Comparison of ENCODE assay signal across 8 mouse cellular contexts in genomic region chr13:99353490-99353851, GRCm38 (mm10). TPM values are rescaled to one million over a fixed set of nuclear protein-coding genes. Genes with fewer than 3 reads are reported as not detected.
DNase-seq lines count a peak whose midpoint lies in the region; ATAC-seq and TF ChIP-seq lines count a peak whose summit lies in the region.

No protein-coding gene starts in this region.

- TF ChIP-seq POLR2A in lung, adult 2 months (IDR thresholded peaks at IDR 0.05; ENCODE audit: borderline replicate concordance, extremely low read depth, low read depth, low read length), result no peak
- peak; percentile 43; the same call in 1 of the 2 replicates for TF ChIP-seq POLR2A in embryonic fibroblast, embryonic 13.5 days (IDR thresholded peaks at IDR 0.05; ENCODE audit: low read depth, low read length)

- H3K27me3 ChIP-seq in limb, embryonic 11.5 days (ENCODE audit: control insufficient read depth, insufficient read depth, low read length), result no peaks in the 10 kb centered on the region
- no peaks in the 10 kb centered on the region for H3K27me3 ChIP-seq in neural tube, embryonic 14.5 days (ENCODE audit: control insufficient read depth, insufficient read depth, low read length)

- peak overlapping the region; percentile 36 for H3K4me2 ChIP-seq in limb, embryonic 11.5 days (ENCODE audit: low read depth, severe bottlenecking)
- peak overlapping the region; percentile 61 for H3K4me2 ChIP-seq in neural tube, embryonic 14.5 days (ENCODE audit: low read depth, low read length)

- no peaks in the 10 kb centered on the region for H3K36me3 ChIP-seq in limb, embryonic 11.5 days (ENCODE audit: control insufficient read depth, insufficient read depth, low read length)
- no peaks in the 10 kb centered on the region for H3K36me3 ChIP-seq in neural tube, embryonic 14.5 days (ENCODE audit: control insufficient read depth, insufficient read depth, low read length)

- H3K4me3 ChIP-seq in lung, adult 2 months (replicated peaks; ENCODE audit: extremely low read depth, low read depth, low read length), result peak overlapping the region; percentile 49
- H3K4me3 ChIP-seq in embryonic fibroblast, embryonic 13.5 days (ENCODE audit: insufficient read depth, low read length), result peak overlapping the region; percentile 28
- H3K4me3 ChIP-seq in limb, embryonic 11.5 days (ENCODE audit: low read depth, low read length), result peak overlapping the region; percentile 29
- peak overlapping the region; percentile 35 for H3K4me3 ChIP-seq in neural tube, embryonic 14.5 days (ENCODE audit: low read depth, low read length)

- peak overlapping the region; percentile 73 for H3K27ac ChIP-seq in embryonic fibroblast, embryonic 13.5 days (ENCODE audit: insufficient read depth, low read length)
- 0 out of 2 replicates have a peak overlapping the region, but pooled peaks have one; percentile 0 for H3K27ac ChIP-seq in limb, embryonic 11.5 days (replicated peaks; ENCODE audit: low read depth, low read length)
- H3K27ac ChIP-seq in neural tube, embryonic 14.5 days (ENCODE audit: low read depth, low read length), result peak overlapping the region; percentile 71

- no peaks in the 10 kb centered on the region for H3K9me3 ChIP-seq in limb, embryonic 11.5 days (ENCODE audit: control insufficient read depth, low read length)
- no peaks in the 10 kb centered on the region for H3K9me3 ChIP-seq in neural tube, embryonic 14.5 days (ENCODE audit: control insufficient read depth, low read length)

- intact Hi-C loops in left cerebral cortex, postnatal 4 days (cut with DNase I), result loop anchor here (2.0 kb wide), 1 partner anchor 491 kb away; no protein-coding TSS in a partner anchor

- H3K4me1 ChIP-seq in lung, adult 2 months (ENCODE audit: control insufficient read depth, insufficient read depth, low read length), result no peaks in the 10 kb centered on the region
- peaks cover 5% of the 10 kb centered on the region; the same call in 1 of the 2 replicates for H3K4me1 ChIP-seq in embryonic fibroblast, embryonic 13.5 days (ENCODE audit: control insufficient read depth, insufficient read depth, low read length)
- H3K4me1 ChIP-seq in limb, embryonic 11.5 days (ENCODE audit: control insufficient read depth, insufficient read depth, low read length), result no peaks in the 10 kb centered on the region
- H3K4me1 ChIP-seq in neural tube, embryonic 14.5 days (ENCODE audit: control insufficient read depth, insufficient read depth, low read length), result 0 out of 2 replicates have a peak, but pooled peaks cover 4% of the 10 kb centered on the region

- no peak for DNase-seq in lung, adult 2 months
- no peak for DNase-seq in lung, postnatal 10 days
- DNase-seq in limb, embryonic 11.5 days (ENCODE audit: low spot score), result no peak
- no peak for DNase-seq in left cerebral cortex, postnatal 4 days
- DNase-seq in urinary bladder, adult 18-20 months (ENCODE audit: low spot score in 2 of 2), result no peak

- 5% methylated on average over 7 of the region's 7 CpGs for WGBS in lung, adult 2 months
- WGBS in limb, embryonic 11.5 days, result 16% methylated on average over 7 of the region's 7 CpGs
- WGBS in neural tube, embryonic 14.5 days, result 12% methylated on average over 7 of the region's 7 CpGs

- H3K9ac ChIP-seq in limb, embryonic 11.5 days (ENCODE audit: low read length), result peak overlapping the region; percentile 52
- peak overlapping the region; percentile 39; the same call in 1 of the 2 replicates for H3K9ac ChIP-seq in neural tube, embryonic 14.5 days (replicated peaks; ENCODE audit: low read depth, low read length)

- TF ChIP-seq CTCF in lung, adult 2 months (IDR thresholded peaks at IDR 0.05; ENCODE audit: insufficient read depth, low read length), result no peak
- TF ChIP-seq CTCF in embryonic fibroblast, embryonic 13.5 days (IDR thresholded peaks at IDR 0.05; ENCODE audit: borderline replicate concordance, insufficient read depth, low read length), result no peak

- no peak; the same call in 1 of the 2 replicates for ATAC-seq in limb, embryonic 11.5 days (ENCODE audit: insufficient number of reproducible peaks, low FRiP score, low TSS enrichment, low read depth)
- ATAC-seq in neural tube, embryonic 14.5 days (ENCODE audit: low read depth), result no peak; the same call in 1 of the 2 replicates
- no peak for ATAC-seq in activated CD4-positive, CD25-positive, alpha-beta regulatory T cell, adult 4 months

RNA-seq across cellular contexts. Expression of gene Mrps27, which starts 8.9 kb away (rescaled TPM):
- 7.4 and 9.5 TPM in 2 replicates for polyA plus RNA-seq in lung, adult 2 months (2012; rRNA removed)
- 20.8 and 26.1 TPM in 2 replicates for polyA plus RNA-seq in embryonic fibroblast, embryonic 13.5 days (2011; ENCODE audit: insufficient read length, low read depth, missing spikeins)
- polyA plus RNA-seq in limb, embryonic 11.5 days (2014; fragmentation: Nextera tagmentation; extraction: Ambion mirVana), result 71.5 and 76.4 TPM in 2 replicates
- polyA plus RNA-seq in neural tube, embryonic 14.5 days (2014; fragmentation: Nextera tagmentation; extraction: Ambion mirVana), result 40.2 and 43.4 TPM in 2 replicates
- total RNA-seq in left cerebral cortex, postnatal 4 days (2021), result 10 to 100 TPM; 28.3 to 28.7 TPM
- 10 to 100 TPM; 18.5 to 23.3 TPM for polyA plus RNA-seq in activated CD4-positive, CD25-positive, alpha-beta regulatory T cell, adult 4 months (2017; shearing (Covaris generic))

RNA-seq across cellular contexts. Expression of gene Ptcd2, which starts 9.0 kb away (rescaled TPM):
- 9.3 and 10.8 TPM in 2 replicates for polyA plus RNA-seq in lung, adult 2 months (2012; rRNA removed)
- 19.7 and 23.2 TPM in 2 replicates for polyA plus RNA-seq in embryonic fibroblast, embryonic 13.5 days (2011; ENCODE audit: insufficient read length, low read depth, missing spikeins)
- polyA plus RNA-seq in limb, embryonic 11.5 days (2014; fragmentation: Nextera tagmentation; extraction: Ambion mirVana), result 57.1 and 58.7 TPM in 2 replicates
- 61.4 and 62.1 TPM in 2 replicates for polyA plus RNA-seq in neural tube, embryonic 14.5 days (2014; fragmentation: Nextera tagmentation; extraction: Ambion mirVana)
- 10 to 100 TPM; 31.7 to 33.5 TPM for total RNA-seq in left cerebral cortex, postnatal 4 days (2021)
- polyA plus RNA-seq in activated CD4-positive, CD25-positive, alpha-beta regulatory T cell, adult 4 months (2017; shearing (Covaris generic)), result 10 to 100 TPM; 59.4 to 61.3 TPM

Comparison
In these comparisons a context has a peak if more than half of its experiments do, and no peak if none do; other contexts are left out.
1. H3K27ac ChIP-seq: peak in every context shown above with its lines; median percentile 73 in embryonic fibroblast, embryonic 13.5 days; 71 in neural tube, embryonic 14.5 days; 0 in limb, embryonic 11.5 days.